Mouse (Mus musculus): ENCODE measurements at regions not wholly inside any gene's neighbourhood (a gene's known extent, or its start where the extent isn't known, plus 50 kb on each side); places are given as distances from the start of the nearest gene placed in this dataset.
"Not testable (repeated sequence)": the region's sequence is repeated elsewhere in the genome, so short reads cannot be mapped to it uniquely, and the experiment has no call there.

- DNase-seq (ENCODE audit: low spot score): no peak
- no peaks in the 10 kb centered on the region for H3K27me3 ChIP-seq (ENCODE audit: control insufficient read depth, insufficient read depth, low read length)
Measured at GRCm38 (mm10) chr17:9258646-9259170, 163.2 kb upstream of the Gm17728 start.

DNA sequence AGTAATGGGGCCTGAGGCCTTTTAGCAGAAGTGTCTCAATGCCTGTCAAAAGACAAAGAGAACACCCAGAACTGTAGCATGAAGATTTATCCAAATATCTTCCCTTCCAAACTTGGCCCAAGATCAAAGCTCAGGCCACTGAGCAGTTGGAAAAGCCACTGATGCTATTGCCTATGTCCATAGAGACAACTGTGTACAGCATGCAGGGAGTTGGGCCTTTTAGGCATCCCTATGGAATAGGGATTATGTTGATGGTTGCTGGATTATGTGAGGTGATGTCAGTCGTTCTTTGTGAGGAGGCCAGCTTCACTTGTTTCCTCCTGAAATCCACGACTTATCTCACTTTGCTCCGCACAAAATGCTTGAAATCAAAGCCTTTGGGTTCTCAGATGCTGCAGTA is 153.1 kb upstream of the Gm17728 start:
- H3K4me3 ChIP-seq (replicated peaks; ENCODE audit: low read length): no peak overlapping the region
- H3K4me1 ChIP-seq (ENCODE audit: control insufficient read depth, insufficient read depth, low read length): no peaks in the 10 kb centered on the region
- WGBS: 69% methylated on average over 3 of the region's 3 CpGs
- no peaks in the 10 kb centered on the region for H3K27me3 ChIP-seq (ENCODE audit: control insufficient read depth, insufficient read depth, low read length)
- no peaks in the 10 kb centered on the region for H3K9me3 ChIP-seq (ENCODE audit: control insufficient read depth, low read length)
- H3K9ac ChIP-seq (ENCODE audit: low read depth, low read length, severe bottlenecking): no peak overlapping the region
- H3K4me2 ChIP-seq (replicated peaks; ENCODE audit: low read depth, low read length, severe bottlenecking): no peak overlapping the region
- H3K36me3 ChIP-seq (ENCODE audit: control insufficient read depth, insufficient read depth, low read length): no peaks in the 10 kb centered on the region
- no peak for ATAC-seq (ENCODE audit: low FRiP score, low read depth)
- no peak overlapping the region for H3K27ac ChIP-seq (replicated peaks; ENCODE audit: low read depth, low read length)
- no peak for DNase-seq (ENCODE audit: low spot score)
- TF ChIP-seq POLR2A (IDR thresholded peaks at IDR 0.05; ENCODE audit: borderline replicate concordance, extremely low read depth, insufficient read depth, insufficient read length): no peak

More at GRCm38 (mm10) chr17:9258646-9259170, 163.2 kb upstream of the Gm17728 start:
- WGBS: 49% methylated on average over 5 of the region's 5 CpGs
- no peak for ATAC-seq (ENCODE audit: low FRiP score, low read depth)
- Histone ChIP-seq H3K9ac (ENCODE audit: low read depth, low read length, severe bottlenecking) (no peak overlapping the region), H3K27ac (replicated peaks; ENCODE audit: low read depth, low read length) (no peak overlapping the region), H3K4me1 (ENCODE audit: control insufficient read depth, insufficient read depth, low read length) (no peaks in the 10 kb centered on the region), H3K4me2 (replicated peaks; ENCODE audit: low read depth, low read length, severe bottlenecking) (no peak overlapping the region), H3K9me3 (ENCODE audit: control insufficient read depth, low read length) (no peaks in the 10 kb centered on the region), H3K4me3 (replicated peaks; ENCODE audit: low read length) (no peak overlapping the region), H3K36me3 (ENCODE audit: control insufficient read depth, insufficient read depth, low read length) (no peaks in the 10 kb centered on the region)
- TF ChIP-seq POLR2A (IDR thresholded peaks at IDR 0.05; ENCODE audit: borderline replicate concordance, extremely low read depth, insufficient read depth, insufficient read length): no peak

DNA sequence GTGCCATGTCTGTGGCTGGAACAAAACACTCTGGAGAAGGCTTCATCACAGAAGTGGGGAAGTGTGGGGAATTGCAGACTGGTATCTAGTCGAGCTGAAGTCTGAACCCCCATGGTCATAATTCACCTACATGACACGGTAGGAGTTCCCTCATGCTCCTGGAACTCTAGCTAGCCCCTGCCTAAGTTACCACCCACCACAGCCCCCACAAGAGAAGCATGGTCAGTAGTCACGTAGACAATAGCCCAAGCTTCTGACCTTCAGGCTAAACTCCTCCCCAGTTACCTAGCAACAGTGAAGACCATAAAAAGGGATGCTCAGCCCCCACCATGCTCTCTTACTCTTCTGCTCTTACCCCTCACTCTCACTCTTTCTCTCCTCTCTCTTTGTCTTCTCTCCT is 143.8 kb upstream of the Gm17728 start:
- H3K9ac ChIP-seq (ENCODE audit: low read depth, low read length, severe bottlenecking); H3K36me3 ChIP-seq (ENCODE audit: control insufficient read depth, insufficient read depth, low read length); ATAC-seq (ENCODE audit: low FRiP score, low read depth); H3K4me3 ChIP-seq (replicated peaks; ENCODE audit: low read length); H3K4me1 ChIP-seq (ENCODE audit: control insufficient read depth, insufficient read depth, low read length); DNase-seq (ENCODE audit: low spot score); H3K4me2 ChIP-seq (replicated peaks; ENCODE audit: low read depth, low read length, severe bottlenecking); H3K9me3 ChIP-seq (ENCODE audit: control insufficient read depth, low read length); H3K27ac ChIP-seq (replicated peaks; ENCODE audit: low read depth, low read length); H3K27me3 ChIP-seq (ENCODE audit: control insufficient read depth, insufficient read depth, low read length): not testable (repeated sequence)
- 36% methylated on average over 3 of the region's 3 CpGs for WGBS

- H3K9ac ChIP-seq (ENCODE audit: low read depth, low read length, severe bottlenecking): no peak overlapping the region
- no peaks in the 10 kb centered on the region for H3K9me3 ChIP-seq (ENCODE audit: control insufficient read depth, low read length)
- no peak overlapping the region for H3K4me3 ChIP-seq (replicated peaks; ENCODE audit: low read length)
- no peak overlapping the region for H3K27ac ChIP-seq (replicated peaks; ENCODE audit: low read depth, low read length)
- no peak for TF ChIP-seq POLR2A (IDR thresholded peaks at IDR 0.05; ENCODE audit: borderline replicate concordance, extremely low read depth, insufficient read depth, insufficient read length)
- H3K4me2 ChIP-seq (replicated peaks; ENCODE audit: low read depth, low read length, severe bottlenecking): no peak overlapping the region
- 84% methylated on average over 7 of the region's 7 CpGs for WGBS
- H3K4me1 ChIP-seq (ENCODE audit: control insufficient read depth, insufficient read depth, low read length): no peaks in the 10 kb centered on the region
- DNase-seq (ENCODE audit: low spot score): no peak
- ATAC-seq (ENCODE audit: low FRiP score, low read depth): no peak
- H3K27me3 ChIP-seq (ENCODE audit: control insufficient read depth, insufficient read depth, low read length): no peaks in the 10 kb centered on the region
- no peaks in the 10 kb centered on the region for H3K36me3 ChIP-seq (ENCODE audit: control insufficient read depth, insufficient read depth, low read length)
Measured at GRCm38 (mm10) chr17:9279481-9279880, 142.4 kb upstream of the Gm17728 start.

- Histone ChIP-seq H3K9me3 (ENCODE audit: control insufficient read depth, low read length) (no peaks in the 10 kb centered on the region), H3K36me3 (ENCODE audit: control insufficient read depth, insufficient read depth, low read length) (no peaks in the 10 kb centered on the region), H3K9ac (ENCODE audit: low read depth, low read length, severe bottlenecking) (no peak overlapping the region), H3K27me3 (ENCODE audit: control insufficient read depth, insufficient read depth, low read length) (no peaks in the 10 kb centered on the region), H3K4me3 (replicated peaks; ENCODE audit: low read length) (no peak overlapping the region), H3K4me1 (ENCODE audit: control insufficient read depth, insufficient read depth, low read length) (no peaks in the 10 kb centered on the region), H3K27ac (replicated peaks; ENCODE audit: low read depth, low read length) (no peak overlapping the region), H3K4me2 (replicated peaks; ENCODE audit: low read depth, low read length, severe bottlenecking) (no peak overlapping the region)
- WGBS: 73% methylated on average over 5 of the region's 5 CpGs
- DNase-seq (ENCODE audit: low spot score): no peak
- TF ChIP-seq POLR2A (IDR thresholded peaks at IDR 0.05; ENCODE audit: borderline replicate concordance, extremely low read depth, insufficient read depth, insufficient read length): no peak
- ATAC-seq (ENCODE audit: low FRiP score, low read depth): no peak
Measured at GRCm38 (mm10) chr17:9281891-9282290, 140.0 kb upstream of the Gm17728 start.

Measured in limb, embryonic 14.5 days (tissue).